Mouse (Mus musculus) olfactory bulb, adult 2 months (tissue): ENCODE measurements around the gene Zmynd8.

Experiments
- CTCF ChIP-seq: fragments of 200-500 bp; IDR thresholded peaks from 2 replicates; pipeline ENCODE4 v1.5.1; 2012; ENCODE audit warnings: low read depth, mild to moderate bottlenecking, low read length, moderate library complexity; ENCODE audit not compliant: insufficient read depth
- POLR2A ChIP-seq: fragments of 200-500 bp; IDR thresholded peaks from 2 replicates; pipeline ENCODE4 v1.6.1; 2012; ENCODE audit warnings: mild to moderate bottlenecking, low read depth, low read length, moderate library complexity; ENCODE audit not compliant: insufficient read depth

- TF ChIP-seq CTCF (no peak), POLR2A (no peak)
Observed at GRCm38 (mm10) chr2:165899923-165900322, 1.1 kb upstream of the Zmynd8 start.
